Mouse (Mus musculus) midbrain, embryonic 13.5 days (tissue): ENCODE measurements around the gene Sorbs1. TPM values are rescaled to one million over a fixed set of nuclear protein-coding genes. Genes with fewer than 3 reads are reported as not detected.
A peak's percentile ranks its signal among the peaks of the same experiment; 100 is the strongest.

Experiments
- ATAC-seq: fragments of 200-750 bp; cut with Nextera tagmentation; 2 replicates; pipeline ENCODE4 v1.8.0; 2017; ENCODE audit warnings: mild to moderate bottlenecking, moderate TSS enrichment, moderate library complexity
- H3K27ac ChIP-seq: fragments of 300-500 bp; sonication (generic); 2 replicates; pipeline ENCODE4 v1.5.1; 2015; ENCODE audit warnings: inconsistent platforms, mild to moderate bottlenecking, moderate library complexity
- H3K27me3 ChIP-seq: fragments of 300-500 bp; sonication (generic); 2 replicates; pipeline ENCODE4 v1.6.1; 2015; ENCODE audit warnings: mild to moderate bottlenecking, inconsistent platforms
- H3K36me3 ChIP-seq: fragments of 300-500 bp; sonication (generic); 2 replicates; pipeline ENCODE4 v1.6.1; 2015; ENCODE audit warnings: mild to moderate bottlenecking, inconsistent platforms
- H3K4me1 ChIP-seq: fragments of 300-500 bp; sonication (generic); replicated peaks from 2 replicates; pipeline ENCODE4 v1.6.1; 2015; ENCODE audit warnings: inconsistent platforms
- H3K4me2 ChIP-seq: fragments of 300-500 bp; sonication (generic); replicated peaks from 2 replicates; pipeline ENCODE4 v1.6.1; 2015; ENCODE audit warnings: moderate library complexity, mild to moderate bottlenecking, inconsistent platforms
- H3K4me3 ChIP-seq: fragments of 300-500 bp; sonication (generic); replicated peaks from 2 replicates; pipeline ENCODE4 v1.5.1; 2015; ENCODE audit warnings: mild to moderate bottlenecking, inconsistent platforms
- H3K9ac ChIP-seq: fragments of 300-500 bp; sonication (generic); replicated peaks from 2 replicates; pipeline ENCODE4 v1.6.1; 2015; ENCODE audit warnings: mild to moderate bottlenecking, inconsistent platforms
- H3K9me3 ChIP-seq: fragments of 300-500 bp; sonication (generic); 2 replicates; pipeline ENCODE4 v1.6.1; 2016; ENCODE audit warnings: mild to moderate bottlenecking, inconsistent platforms
- WGBS: fragments of 180-500 bp; shearing (Covaris S2); methylation state at CpG from one replicate; pipeline ENCODE4 v1.1.7; 2015; 5-methylcytosine and 5-hydroxymethylcytosine counted together
- polyA plus RNA-seq: library from polyadenylated mRNA; unstranded; fragments of >200 nt; fragmentation: Nextera tagmentation; extraction: Ambion mirVana; gene quantifications from 2 replicates; pipeline ENCODE4 v1.2.1, GENCODE M21; 2015

The Sorbs1 gene
- polyA plus RNA-seq, 1 experiment from 2014 or later = 78.7 TPM

GRCm38 (mm10) chr19:40400426-40401030 lies 113.1 kb downstream of the Sorbs1 start:
- no peaks in the 10 kb centered on the region for H3K9me3 ChIP-seq
- peaks cover 16% of the 10 kb centered on the region; the same call in 1 of the 2 replicates for H3K36me3 ChIP-seq
- H3K4me3 ChIP-seq = no peak overlapping the region
- ATAC-seq = no peak
- WGBS = 82% methylated on average over 11 of the region's 11 CpGs
- H3K4me1 ChIP-seq = peaks cover 10% of the 10 kb centered on the region; the same call in 1 of the 2 replicates
- no peak overlapping the region for H3K9ac ChIP-seq
- H3K27ac ChIP-seq = no peak overlapping the region
- H3K27me3 ChIP-seq = no peaks in the 10 kb centered on the region
- H3K4me2 ChIP-seq = no peak overlapping the region

GRCm38 (mm10) chr19:40395757-40396661 lies 117.6 kb downstream of the Sorbs1 start:
- 59% methylated on average over 14 of the region's 14 CpGs for WGBS
- Histone ChIP-seq H3K9me3 (no peaks in the 10 kb centered on the region), H3K27me3 (no peaks in the 10 kb centered on the region), H3K9ac (no peak overlapping the region), H3K27ac (no peak overlapping the region; the same call in 1 of the 2 replicates), H3K4me1 (peaks cover 14% of the 10 kb centered on the region; the same call in 1 of the 2 replicates), H3K36me3 (peaks cover 22% of the 10 kb centered on the region; the same call in 1 of the 2 replicates), H3K4me3 (no peak overlapping the region), H3K4me2 (no peak overlapping the region)
- no peak for ATAC-seq

GRCm38 (mm10) chr19:40395321-40395695 lies 118.3 kb downstream of the Sorbs1 start:
- Histone ChIP-seq H3K27ac (peak overlapping the region; percentile 19; the same call in 1 of the 2 replicates), H3K27me3 (no peaks in the 10 kb centered on the region), H3K4me1 (peaks cover 14% of the 10 kb centered on the region; the same call in 1 of the 2 replicates), H3K9me3 (no peaks in the 10 kb centered on the region), H3K36me3 (peaks cover 19% of the 10 kb centered on the region; the same call in 1 of the 2 replicates), H3K4me2 (no peak overlapping the region), H3K9ac (no peak overlapping the region), H3K4me3 (no peak overlapping the region)
- 86% methylated on average over 12 of the region's 12 CpGs for WGBS
- ATAC-seq = no peak

- H3K9me3 ChIP-seq = no peaks in the 10 kb centered on the region
- no peak overlapping the region for H3K4me3 ChIP-seq
- H3K4me1 ChIP-seq = peaks cover 14% of the 10 kb centered on the region; the same call in 1 of the 2 replicates
- no peak overlapping the region for H3K4me2 ChIP-seq
- peak overlapping the region; percentile 19; the same call in 1 of the 2 replicates for H3K27ac ChIP-seq
- no peak overlapping the region for H3K9ac ChIP-seq
- ATAC-seq = no peak
- WGBS = 82% methylated on average over 10 of the region's 10 CpGs
- H3K27me3 ChIP-seq = no peaks in the 10 kb centered on the region
- H3K36me3 ChIP-seq = peaks cover 19% of the 10 kb centered on the region; the same call in 1 of the 2 replicates
Observed at GRCm38 (mm10) chr19:40394555-40395320, 118.8 kb downstream of the Sorbs1 start.

GRCm38 (mm10) chr19:40392795-40393392 lies 120.7 kb downstream of the Sorbs1 start:
- no peak overlapping the region for H3K27ac ChIP-seq
- H3K4me2 ChIP-seq = no peak overlapping the region
- no peaks in the 10 kb centered on the region for H3K9me3 ChIP-seq
- H3K4me3 ChIP-seq = no peak overlapping the region
- 0 out of 2 replicates have a peak, but pooled peaks cover 11% of the 10 kb centered on the region for H3K36me3 ChIP-seq
- H3K4me1 ChIP-seq = peaks cover 14% of the 10 kb centered on the region; the same call in 1 of the 2 replicates
- ATAC-seq = peak; percentile 57; the same call in 1 of the 2 replicates
- H3K9ac ChIP-seq = no peak overlapping the region
- H3K27me3 ChIP-seq = no peaks in the 10 kb centered on the region
- WGBS = 94% methylated on average over 5 of the region's 5 CpGs

GRCm38 (mm10) chr19:40391469-40391868 lies 122.1 kb downstream of the Sorbs1 start:
- peak; percentile 87 for ATAC-seq
- 18% methylated on average over 6 of the region's 6 CpGs for WGBS

GRCm38 (mm10) chr19:40386916-40387315 lies 126.7 kb downstream of the Sorbs1 start:
- H3K4me2 ChIP-seq = no peak overlapping the region
- H3K27ac ChIP-seq = no peak overlapping the region
- 82% methylated on average over 3 of the region's 3 CpGs for WGBS
- no peaks in the 10 kb centered on the region for H3K27me3 ChIP-seq
- H3K4me3 ChIP-seq = no peak overlapping the region
- H3K9ac ChIP-seq = no peak overlapping the region
- H3K9me3 ChIP-seq = no peaks in the 10 kb centered on the region
- no peak for ATAC-seq
- H3K4me1 ChIP-seq = 0 out of 2 replicates have a peak, but pooled peaks cover 2% of the 10 kb centered on the region
- 0 out of 2 replicates have a peak, but pooled peaks cover 5% of the 10 kb centered on the region for H3K36me3 ChIP-seq

More at GRCm38 (mm10) chr19:40391469-40391868, 122.1 kb downstream of the Sorbs1 start:
- Histone ChIP-seq H3K9ac (no peak overlapping the region), H3K27me3 (no peaks in the 10 kb centered on the region), H3K9me3 (no peaks in the 10 kb centered on the region), H3K4me2 (no peak overlapping the region), H3K4me3 (no peak overlapping the region), H3K4me1 (peaks cover 13% of the 10 kb centered on the region; the same call in 1 of the 2 replicates), H3K36me3 (0 out of 2 replicates have a peak, but pooled peaks cover 9% of the 10 kb centered on the region), H3K27ac (no peak overlapping the region)

- Histone ChIP-seq H3K4me3 (no peak overlapping the region), H3K27ac (no peak overlapping the region), H3K4me2 (no peak overlapping the region), H3K9ac (no peak overlapping the region), H3K27me3 (no peaks in the 10 kb centered on the region), H3K4me1 (no peaks in the 10 kb centered on the region), H3K36me3 (peaks cover 12% of the 10 kb centered on the region), H3K9me3 (no peaks in the 10 kb centered on the region)
- WGBS = 95% methylated on average over 3 of the region's 3 CpGs
- no peak for ATAC-seq
Observed at GRCm38 (mm10) chr19:40385334-40385733, 128.2 kb downstream of the Sorbs1 start.

- Histone ChIP-seq H3K27me3 (no peaks in the 10 kb centered on the region), H3K4me1 (no peaks in the 10 kb centered on the region), H3K27ac (no peak overlapping the region), H3K9ac (no peak overlapping the region), H3K9me3 (no peaks in the 10 kb centered on the region), H3K36me3 (peaks cover 12% of the 10 kb centered on the region), H3K4me2 (no peak overlapping the region), H3K4me3 (no peak overlapping the region)
- 40% methylated on average over 5 of the region's 5 CpGs for WGBS
- no peak for ATAC-seq
Observed at GRCm38 (mm10) chr19:40383931-40384330, 129.6 kb downstream of the Sorbs1 start.

- Histone ChIP-seq H3K4me2 (no peak overlapping the region), H3K4me3 (no peak overlapping the region), H3K27me3 (no peaks in the 10 kb centered on the region), H3K9ac (no peak overlapping the region), H3K27ac (no peak overlapping the region), H3K36me3 (peaks cover 19% of the 10 kb centered on the region), H3K4me1 (0 out of 2 replicates have a peak, but pooled peaks cover 4% of the 10 kb centered on the region), H3K9me3 (no peaks in the 10 kb centered on the region)
- 75% methylated on average over 3 of the region's 3 CpGs for WGBS
- no peak for ATAC-seq
Observed at GRCm38 (mm10) chr19:40380656-40381055, 132.9 kb downstream of the Sorbs1 start.

- no peak for ATAC-seq
Observed at GRCm38 (mm10) chr19:40380005-40380404, 133.6 kb downstream of the Sorbs1 start.

More at GRCm38 (mm10) chr19:40380005-40380404, 133.6 kb downstream of the Sorbs1 start:
- H3K4me2 ChIP-seq = no peak overlapping the region
- no peak overlapping the region for H3K27ac ChIP-seq
- 69% methylated on average over 6 of the region's 6 CpGs for WGBS
- H3K4me3 ChIP-seq = no peak overlapping the region
- peaks cover 19% of the 10 kb centered on the region for H3K36me3 ChIP-seq
- H3K4me1 ChIP-seq = 0 out of 2 replicates have a peak, but pooled peaks cover 4% of the 10 kb centered on the region
- no peaks in the 10 kb centered on the region for H3K27me3 ChIP-seq
- no peaks in the 10 kb centered on the region for H3K9me3 ChIP-seq
- no peak overlapping the region for H3K9ac ChIP-seq
